Mouse (Mus musculus): ENCODE data around the gene Gm20458. TPM values are rescaled to one million over a fixed set of nuclear protein-coding genes. Genes with fewer than 3 reads are reported as not detected.

Gm20458 gene
- total RNA-seq, 2 experiments from 2014 or later, result 1.9 to 12.2 TPM

- intact Hi-C loops (cut with DNase I), result no loop called here
- DNase-seq (ENCODE audit: low spot score in 2 of 2), result peak; percentile 82 to 86
Observed at GRCm38 (mm10) chr2:164486258-164487114, 25.7 kb downstream of the Gm20458 start.

GRCm38 (mm10) chr2:164487115-164487527 is 26.4 kb downstream of the Gm20458 start:
- DNase-seq (ENCODE audit: low spot score in 2 of 2), result no peak
- intact Hi-C loops (cut with DNase I), result no loop called here

- intact Hi-C loops (cut with DNase I), result no loop called here
- peak in 1 of 2 experiments; percentile 58 for DNase-seq (ENCODE audit: low spot score in 2 of 2)
Observed at GRCm38 (mm10) chr2:164487812-164488211, 27.0 kb downstream of the Gm20458 start.

GRCm38 (mm10) chr2:164494126-164494525 is 33.4 kb downstream of the Gm20458 start:
- intact Hi-C loops (cut with DNase I), result no loop called here
- peak in 1 of 2 experiments; percentile 18 for DNase-seq (ENCODE audit: low spot score in 2 of 2)

GRCm38 (mm10) chr2:164496331-164496730 is 35.6 kb downstream of the Gm20458 start:
- no peak for DNase-seq (ENCODE audit: low spot score in 2 of 2)
- intact Hi-C loops (cut with DNase I), result loop anchor here (2.0 kb wide), 1 partner anchor 36 kb away; the partner anchor contains the start of gene Gm20458

GRCm38 (mm10) chr2:164496847-164497690 is 36.3 kb downstream of the Gm20458 start, which contains the start of gene Pigt:
Gene Pigt (plus strand): TSS chr2:164497520.
- intact Hi-C loops (cut with DNase I), result loop anchor here (2.0 kb wide), 1 partner anchor 36 kb away; the partner anchor contains the start of gene Gm20458
- DNase-seq (ENCODE audit: low spot score in 2 of 2), result peak; percentile 84 to 89

GRCm38 (mm10) chr2:164497691-164498268 is 37.0 kb downstream of the Gm20458 start:
- intact Hi-C loops (cut with DNase I), result loop anchor here (2.0 kb wide), 1 partner anchor 37 kb away; the partner anchor contains the start of gene Gm20458

GRCm38 (mm10) chr2:164499317-164499716 is 38.5 kb downstream of the Gm20458 start:
- no peak for DNase-seq (ENCODE audit: low spot score in 2 of 2)
- intact Hi-C loops (cut with DNase I), result no loop called here

More at GRCm38 (mm10) chr2:164497691-164498268, 37.0 kb downstream of the Gm20458 start:
- no peak for DNase-seq (ENCODE audit: low spot score in 2 of 2)

- intact Hi-C loops (cut with DNase I), result no loop called here
- no peak for DNase-seq (ENCODE audit: low spot score in 2 of 2)
Observed at GRCm38 (mm10) chr2:164500511-164500910, 39.7 kb downstream of the Gm20458 start.

GRCm38 (mm10) chr2:164504919-164505318 is 44.2 kb downstream of the Gm20458 start:
- intact Hi-C loops (cut with DNase I), result no loop called here
- DNase-seq (ENCODE audit: low spot score in 2 of 2), result no peak

- intact Hi-C loops (cut with DNase I), result no loop called here
Observed at GRCm38 (mm10) chr2:164505619-164506347, 45.0 kb downstream of the Gm20458 start.

GRCm38 (mm10) chr2:164507811-164508210 is 47.0 kb downstream of the Gm20458 start:
- no peak for DNase-seq (ENCODE audit: low spot score in 2 of 2)
- intact Hi-C loops (cut with DNase I), result no loop called here

More at GRCm38 (mm10) chr2:164505619-164506347, 45.0 kb downstream of the Gm20458 start:
- DNase-seq (ENCODE audit: low spot score in 2 of 2), result no peak

GRCm38 (mm10) chr2:164510621-164511190 is 49.9 kb downstream of the Gm20458 start:
- intact Hi-C loops (cut with DNase I), result no loop called here

GRCm38 (mm10) chr2:164512121-164512909 is 51.5 kb downstream of the Gm20458 start:
- no peak for DNase-seq (ENCODE audit: low spot score in 2 of 2)
- intact Hi-C loops (cut with DNase I), result no loop called here

More at GRCm38 (mm10) chr2:164510621-164511190, 49.9 kb downstream of the Gm20458 start:
- DNase-seq (ENCODE audit: low spot score in 2 of 2), result no peak

- intact Hi-C loops (cut with DNase I), result no loop called here
- DNase-seq (ENCODE audit: low spot score in 2 of 2), result no peak
Observed at GRCm38 (mm10) chr2:164513389-164513788, 52.6 kb downstream of the Gm20458 start.

GRCm38 (mm10) chr2:164514916-164515315 is 54.1 kb downstream of the Gm20458 start:
- intact Hi-C loops (cut with DNase I), result loop anchor here (5.0 kb wide), 3 partner anchors 43 to 98 kb away; partner anchors contain the start of genes Trp53tg5 and Wfdc2
- no peak for DNase-seq (ENCODE audit: low spot score in 2 of 2)

- DNase-seq (ENCODE audit: low spot score in 2 of 2), result no peak
- intact Hi-C loops (cut with DNase I), result loop anchor here (5.0 kb wide), 3 partner anchors 44 to 99 kb away; partner anchors contain the start of genes Trp53tg5 and Wfdc2
Observed at GRCm38 (mm10) chr2:164515897-164516296, 55.1 kb downstream of the Gm20458 start.
